Mouse (Mus musculus) MEL (cell line): Measurements from ENCODE around the gene Coro1a. TPM values are rescaled to one million over a fixed set of nuclear protein-coding genes. Genes with fewer than 3 reads are reported as not detected.

Experiments
- DNase-seq: peaks from one replicate; pipeline ENCODE4 v3.0.0; 2011; ENCODE audit warnings: low read depth, low spot score
- H3K27ac ChIP-seq: 2 replicates; pipeline ENCODE4 v1.5.1; 2012; ENCODE audit warnings: low read depth, mild to moderate bottlenecking, control low read depth, low read length, moderate library complexity; ENCODE audit not compliant: control insufficient read depth
- H3K27me3 ChIP-seq, 2 experiments: fragments of 150-350 bp in 1 of 2; sonication (generic) in 1 of 2; 2 replicates each; pipeline ENCODE4 v1.6.1; 2012; ENCODE audit warnings: low read length in 2 of 2, mild to moderate bottlenecking in 2 of 2, improper control_type of control experiment in 1 of 2, moderate library complexity in 1 of 2; ENCODE audit not compliant: insufficient read depth in 2 of 2, control insufficient read depth in 1 of 2
- H3K36me3 ChIP-seq, 2 experiments: 2 replicates each; pipeline ENCODE4 v1.6.1; 2012 to 2014; ENCODE audit warnings: low read length in 2 of 2, improper control_type of control experiment in 1 of 2, inconsistent platforms in 1 of 2, mild to moderate bottlenecking in 1 of 2; ENCODE audit not compliant: insufficient read depth in 2 of 2, control insufficient read depth in 1 of 2
- H3K4me1 ChIP-seq, 2 experiments: fragments of 150-350 bp in 1 of 2; sonication (generic) in 1 of 2; 2 replicates each; pipeline ENCODE4 v1.6.1; 2012; ENCODE audit warnings: low read length in 2 of 2, improper control_type of control experiment in 1 of 2, mild to moderate bottlenecking in 1 of 2; ENCODE audit not compliant: insufficient read depth in 2 of 2, control insufficient read depth in 1 of 2
- H3K4me3 ChIP-seq, 2 experiments: fragments of 150-350 bp in 1 of 2; sonication (generic) in 1 of 2; 2 replicates each; pipeline ENCODE4 v1.5.1; 2012; ENCODE audit warnings: low read depth in 2 of 2, low read length in 2 of 2, mild to moderate bottlenecking in 2 of 2, moderate library complexity in 2 of 2, control low read depth in 1 of 2, improper control_type of control experiment in 1 of 2; ENCODE audit not compliant: control insufficient read depth in 1 of 2, insufficient read depth in 1 of 2
- H3K79me2 ChIP-seq: 2 replicates; pipeline ENCODE4 v1.6.1; 2012; ENCODE audit warnings: mild to moderate bottlenecking, low read length, moderate library complexity; ENCODE audit not compliant: control insufficient read depth, poor library complexity, insufficient read depth
- H3K9ac ChIP-seq: 2 replicates; pipeline ENCODE4 v1.6.1; 2012; ENCODE audit warnings: low read depth, mild to moderate bottlenecking, control low read depth, low read length, moderate library complexity; ENCODE audit not compliant: control insufficient read depth, poor library complexity, severe bottlenecking
- H3K9me3 ChIP-seq: fragments of 150-350 bp; sonication (generic); replicated peaks from 2 replicates; pipeline ENCODE4 v1.6.1; 2012; ENCODE audit warnings: mild to moderate bottlenecking, low read length, improper control_type of control experiment, moderate library complexity; ENCODE audit not compliant: insufficient read depth
- CHD2 ChIP-seq: IDR thresholded peaks from 2 replicates; pipeline ENCODE4 v1.6.1; 2011; ENCODE audit warnings: low read length, improper control_type of control experiment
- E2F4 ChIP-seq: IDR thresholded peaks from 2 replicates; pipeline ENCODE4 v1.6.1; 2011; ENCODE audit warnings: low read depth, low read length, improper control_type of control experiment, borderline replicate concordance
- ELF1 ChIP-seq: IDR thresholded peaks from 2 replicates; pipeline ENCODE4 v1.6.1; 2014; ENCODE audit warnings: low read depth, mild to moderate bottlenecking, inconsistent platforms, low read length, improper control_type of control experiment, moderate library complexity
- EP300 ChIP-seq, 2 experiments: IDR thresholded peaks; 2 replicates each; pipeline ENCODE4 v1.6.1; 2011; ENCODE audit warnings: improper control_type of control experiment in 2 of 2, low read length in 2 of 2, low read depth in 1 of 2, mild to moderate bottlenecking in 1 of 2
- ETS1 ChIP-seq: IDR thresholded peaks from 2 replicates; pipeline ENCODE4 v1.6.1; 2012; ENCODE audit warnings: low read depth, mild to moderate bottlenecking, inconsistent platforms, low read length, improper control_type of control experiment, moderate library complexity
- JUND ChIP-seq: IDR thresholded peaks from 2 replicates; pipeline ENCODE4 v1.6.1; 2011; ENCODE audit warnings: low read depth, mild to moderate bottlenecking, improper control_type of control experiment, low read length
- KAT2A ChIP-seq: conservative IDR thresholded peaks from 2 replicates; pipeline ENCODE4 v1.6.1; 2012; ENCODE audit warnings: low read depth, low read length, improper control_type of control experiment, inconsistent platforms
- MAFK ChIP-seq: IDR thresholded peaks from 2 replicates; pipeline ENCODE4 v1.6.1; 2011; ENCODE audit warnings: low read depth, mild to moderate bottlenecking, low read length, improper control_type of control experiment, borderline replicate concordance
- MYB ChIP-seq: IDR thresholded peaks from 2 replicates; pipeline ENCODE4 v1.6.1; 2011; ENCODE audit warnings: mild to moderate bottlenecking, low read depth, low read length, improper control_type of control experiment
- NELFE ChIP-seq: IDR thresholded peaks from 2 replicates; pipeline ENCODE4 v1.6.1; 2011; ENCODE audit warnings: low read depth, low read length, improper control_type of control experiment
- NRF1 ChIP-seq: IDR thresholded peaks from 2 replicates; pipeline ENCODE4 v1.6.1; 2014; ENCODE audit warnings: low read depth, mild to moderate bottlenecking, inconsistent platforms, low read length, improper control_type of control experiment, moderate library complexity; ENCODE audit not compliant: poor library complexity, insufficient read depth, severe bottlenecking
- POLR2A ChIP-seq, 2 experiments: IDR thresholded peaks; 2 replicates each; pipeline ENCODE4 v1.6.1; 2011 to 2012; ENCODE audit warnings: low read length in 2 of 2, mild to moderate bottlenecking in 2 of 2, control low read depth in 1 of 2, improper control_type of control experiment in 1 of 2, low read depth in 1 of 2, moderate library complexity in 1 of 2; ENCODE audit not compliant: control insufficient read depth in 1 of 2, insufficient read depth in 1 of 2, poor library complexity in 1 of 2
- POLR2AphosphoS2 ChIP-seq: IDR thresholded peaks from 2 replicates; pipeline ENCODE4 v1.6.1; 2011; ENCODE audit warnings: low read length, improper control_type of control experiment
- RAD21 ChIP-seq: IDR thresholded peaks from 2 replicates; pipeline ENCODE4 v1.6.1; 2011; ENCODE audit warnings: mild to moderate bottlenecking, low read depth, low read length, improper control_type of control experiment
- SMC3 ChIP-seq: IDR thresholded peaks from 2 replicates; pipeline ENCODE4 v1.6.1; 2011; ENCODE audit warnings: low read depth, low read length, improper control_type of control experiment
- TBP ChIP-seq: IDR thresholded peaks from 2 replicates; pipeline ENCODE4 v1.8.0; 2011; ENCODE audit warnings: low read depth, low read length, improper control_type of control experiment
- TCF12 ChIP-seq: IDR thresholded peaks from 2 replicates; pipeline ENCODE4 v1.6.1; 2014; ENCODE audit warnings: low read depth, mild to moderate bottlenecking, inconsistent platforms, low read length, improper control_type of control experiment, moderate library complexity
- ZMIZ1 ChIP-seq: IDR thresholded peaks from 2 replicates; pipeline ENCODE4 v1.6.1; 2012; ENCODE audit warnings: low read depth, mild to moderate bottlenecking, inconsistent platforms, low read length, improper control_type of control experiment, moderate library complexity
- polyA plus RNA-seq, 2 experiments: library from polyadenylated mRNA; stranded (reverse) in 1 of 2; unstranded in 1 of 2; fragments of >175 nt in 1 of 2; fragments of >200 nt in 1 of 2; gene quantifications; 2 replicates each; pipeline versions ENCODE4 v1.2.1 to v1.2.4; 2012; ENCODE audit warnings: low replicate concordance in 2 of 2, low read depth in 1 of 2; ENCODE audit not compliant: insufficient read length in 2 of 2, insufficient read depth in 1 of 2, missing spikeins in 1 of 2
- total RNA-seq: library from RNA; depleted of rRNA; stranded (reverse); fragments of 300-350 nt; gene quantifications from 2 replicates; pipeline ENCODE4 v1.2.3, GENCODE M21; 2012

Gene Coro1a
- total and polyA plus RNA-seq, 3 experiments, result 195 to 204 TPM; not detected in 1

DNA sequence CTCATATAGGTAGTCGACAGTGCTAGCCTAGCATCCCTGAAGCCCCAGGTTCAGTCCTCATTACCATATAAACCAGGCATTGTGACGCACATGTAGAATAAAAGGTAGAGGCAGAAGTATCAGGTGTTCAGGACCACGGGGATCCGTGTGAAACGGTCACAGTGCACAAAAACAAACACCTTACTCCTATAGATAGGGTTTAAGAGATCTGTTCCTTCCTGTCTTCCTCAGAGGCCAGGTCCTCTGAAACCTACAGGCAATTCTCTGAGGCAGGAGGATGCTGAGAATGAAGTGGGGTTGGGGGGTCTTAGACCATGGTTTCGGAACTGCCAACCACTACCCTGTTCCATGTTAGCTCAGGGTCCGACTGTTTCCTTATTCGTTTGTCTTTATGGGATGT is 9.7 kb downstream of the Coro1a start:
- Histone ChIP-seq H3K9ac (no peak overlapping the region), H3K27me3 (no peaks in the 10 kb centered on the region), H3K9me3 (no peaks in the 10 kb centered on the region), H3K4me3 (no peak overlapping the region), H3K4me1 (peaks cover 9 to 31% of the 10 kb centered on the region in 2 experiments; a peak in 3 of 4 replicates), H3K79me2 (peaks cover 36% of the 10 kb centered on the region), H3K27ac (no peak overlapping the region), H3K36me3 (peaks cover 0 to 30% of the 10 kb centered on the region in 2 experiments; a peak in 2 of 4 replicates)
- no peak for DNase-seq
- TF ChIP-seq CHD2 (no peak), ELF1 (no peak), JUND (no peak), KAT2A (no peak), EP300 (IDR thresholded peaks at IDR 0.05; ENCODE audit: low read depth in 1 of 2, low read length in 2 of 2) (no peak), E2F4 (no peak), RAD21 (no peak), NRF1 (no peak), ZMIZ1 (peak; percentile 20; the same call in 1 of the 2 replicates), POLR2A (IDR thresholded peaks at IDR 0.05; ENCODE audit: control insufficient read depth in 1 of 2, insufficient read depth in 1 of 2, low read depth in 1 of 2, low read length in 2 of 2, poor library complexity in 1 of 2) (peak in 1 of 2 experiments; percentile 49; a peak in 2 of 4 replicates), TCF12 (no peak), ETS1 (no peak), NELFE (no peak), MYB (no peak), MAFK (no peak), POLR2AphosphoS2 (peak; percentile 62; the same call in 1 of the 2 replicates), SMC3 (no peak)

DNA sequence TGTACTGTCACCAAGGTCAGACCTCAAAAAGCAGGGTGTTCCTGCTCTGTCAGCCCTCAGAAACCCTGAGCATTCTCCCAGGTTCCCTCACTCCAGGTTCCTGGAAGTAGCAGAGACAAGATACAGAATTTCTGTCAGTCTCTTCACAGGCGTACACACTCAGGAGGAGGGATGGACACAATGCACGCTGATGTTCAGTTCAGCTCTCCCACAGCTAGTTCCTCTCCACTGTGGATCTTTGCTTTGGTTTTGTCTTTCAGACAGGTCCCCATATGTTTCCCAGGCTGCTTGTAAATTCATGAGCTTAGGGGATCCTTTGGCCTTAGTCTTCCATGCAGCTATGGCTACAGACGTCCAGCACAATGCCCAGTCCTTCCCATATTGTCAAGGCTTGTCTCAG is 10.7 kb downstream of the Coro1a start:
- DNase-seq, result no peak
- peak overlapping the region; percentile 81 for H3K9ac ChIP-seq
- H3K27ac ChIP-seq, result no peak overlapping the region
- H3K4me3 ChIP-seq, result peak overlapping the region; percentile 65 to 83
- no peaks in the 10 kb centered on the region for H3K9me3 ChIP-seq
- TF ChIP-seq TBP, result no peak
- H3K27me3 ChIP-seq, result no peaks in the 10 kb centered on the region
- peaks cover 3 to 22% of the 10 kb centered on the region in 2 experiments; a peak in 3 of 4 replicates for H3K4me1 ChIP-seq
- peaks cover 0 to 22% of the 10 kb centered on the region in 2 experiments; a peak in 2 of 4 replicates for H3K36me3 ChIP-seq
- peaks cover 27% of the 10 kb centered on the region for H3K79me2 ChIP-seq
